Mouse (Mus musculus): ENCODE results near the gene F2rl2. TPM values are rescaled to one million over a fixed set of nuclear protein-coding genes. Genes with fewer than 3 reads are reported as not detected.

Gene F2rl2
- total RNA-seq, 4 experiments from 2014 or later, result 0.19 to 0.32 TPM; not detected in 2

DNA sequence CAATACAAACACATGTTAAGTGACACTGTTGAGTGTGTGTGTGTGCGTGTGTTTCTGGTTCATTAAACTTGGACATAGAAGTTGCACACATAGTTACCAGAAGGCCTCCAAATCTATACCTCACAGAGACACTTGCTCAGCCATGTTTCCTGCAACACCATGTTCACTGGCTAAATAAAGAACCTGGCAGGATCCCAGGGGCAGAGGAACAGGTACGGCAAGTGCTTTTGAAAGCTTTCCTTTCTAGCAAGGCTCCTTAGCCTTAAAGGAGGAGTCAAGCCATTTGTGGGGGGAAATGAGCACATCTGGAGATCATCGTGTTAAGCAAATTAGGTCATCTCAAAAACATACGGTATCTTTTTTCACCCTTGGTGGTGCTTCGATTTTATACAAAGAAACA, 6.7 kb downstream of the F2rl2 start:
- no peak for DNase-seq (ENCODE audit: low spot score)

DNA sequence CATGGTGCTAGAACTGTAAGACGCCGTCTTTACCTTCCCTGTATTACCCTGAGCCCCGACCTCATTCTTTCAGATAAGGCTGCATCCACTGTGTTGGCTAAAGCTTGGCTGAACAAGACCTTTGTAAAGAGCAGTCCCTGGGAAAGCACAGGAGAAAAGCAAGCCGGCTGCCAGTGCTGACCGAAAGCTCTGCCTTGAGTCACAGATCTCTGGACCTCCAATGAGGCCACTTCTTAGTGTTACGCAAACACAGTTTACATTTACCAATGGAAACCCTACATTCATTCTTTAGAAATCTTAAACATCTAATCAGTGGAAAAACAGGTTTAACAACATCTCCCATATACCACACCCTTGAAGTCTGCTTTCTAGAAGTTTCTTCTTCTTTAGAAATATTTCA, 8.9 kb downstream of the F2rl2 start:
- DNase-seq (ENCODE audit: low spot score), result no peak

DNA sequence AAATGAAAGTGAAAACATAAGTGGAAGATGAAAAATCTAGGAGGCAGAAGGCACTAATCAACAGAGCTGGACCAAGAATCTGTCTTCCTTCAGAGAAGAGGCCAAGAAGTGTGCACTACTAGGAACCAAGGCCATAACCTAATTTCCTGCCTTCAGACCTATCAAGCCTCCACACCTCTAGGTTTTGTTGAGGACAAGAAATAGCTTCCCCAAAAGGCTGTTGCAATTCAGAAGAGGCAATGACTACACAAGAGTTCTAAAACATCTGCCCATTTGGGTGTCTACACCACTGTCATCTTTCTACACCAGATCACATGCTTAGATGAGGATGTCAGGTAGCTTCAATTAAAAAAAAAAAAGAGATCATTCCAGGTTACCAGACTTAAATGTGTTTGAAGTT, 15.4 kb downstream of the F2rl2 start:
- DNase-seq (ENCODE audit: low spot score), result no peak

DNA sequence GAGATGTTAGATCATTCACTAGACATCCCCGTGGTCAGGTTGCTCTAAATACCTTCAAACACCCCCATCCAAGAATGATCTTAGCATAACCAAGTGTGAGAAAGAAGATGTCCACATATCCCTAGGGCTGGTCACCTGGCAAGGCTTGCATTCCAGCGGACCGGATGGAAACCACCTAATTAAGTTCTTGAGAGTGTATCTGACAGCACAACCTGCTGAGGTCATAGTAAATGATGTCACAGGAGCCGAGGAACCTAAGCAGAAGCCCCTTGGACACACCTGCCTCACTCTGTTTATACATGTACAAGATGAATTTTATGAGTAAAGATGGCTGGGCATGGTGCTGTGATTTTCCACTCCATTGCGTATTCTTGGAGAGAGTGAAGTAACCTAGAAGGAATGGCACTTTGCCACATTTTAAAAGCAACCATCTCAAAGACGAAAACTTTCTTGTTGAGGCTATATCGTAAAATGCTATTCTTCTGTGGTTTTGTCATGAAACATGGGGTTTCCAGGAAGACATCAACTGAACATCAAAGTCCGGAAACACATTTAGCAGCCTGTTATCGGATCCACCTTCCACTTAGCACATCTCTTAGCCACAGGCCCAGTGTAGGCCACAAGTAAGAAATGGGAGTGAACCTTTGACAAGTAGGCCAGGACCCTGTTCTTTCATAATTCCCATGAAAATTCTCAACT, 16.1 kb downstream of the F2rl2 start:
- DNase-seq (ENCODE audit: low spot score), result no peak

DNA sequence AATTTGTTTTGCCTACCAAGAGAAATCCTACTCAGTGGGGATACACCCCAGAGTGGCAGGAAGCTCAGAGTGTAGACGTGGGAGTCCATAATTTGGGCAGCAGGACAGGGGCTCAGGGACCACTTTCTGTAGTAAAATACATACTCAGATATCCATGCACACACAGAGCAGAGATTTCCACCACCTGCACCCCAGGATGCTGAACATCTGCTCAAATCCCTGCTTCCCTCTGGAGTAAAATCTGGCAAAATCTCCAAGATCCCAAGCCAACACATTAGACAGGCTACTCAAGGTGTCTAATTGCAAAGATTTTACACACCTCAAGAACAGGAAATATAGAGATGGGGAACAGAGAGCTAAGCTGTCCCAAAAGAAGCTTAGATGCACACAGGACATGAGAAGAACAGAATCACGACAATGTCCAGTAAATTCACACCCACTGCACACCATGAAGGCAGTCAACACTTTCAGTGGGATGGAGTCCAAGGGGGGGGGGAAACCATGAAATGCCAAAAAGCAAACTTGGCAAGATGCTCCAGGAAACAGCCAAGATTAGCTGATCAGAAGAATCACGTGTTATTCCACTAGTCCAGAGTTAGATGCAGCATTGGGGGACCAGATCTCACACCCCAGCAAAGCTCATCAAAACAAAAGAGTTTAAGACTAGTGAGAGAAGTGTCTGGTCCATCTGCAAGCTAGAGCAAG, 17.8 kb downstream of the F2rl2 start:
- DNase-seq (ENCODE audit: low spot score), result no peak

DNA sequence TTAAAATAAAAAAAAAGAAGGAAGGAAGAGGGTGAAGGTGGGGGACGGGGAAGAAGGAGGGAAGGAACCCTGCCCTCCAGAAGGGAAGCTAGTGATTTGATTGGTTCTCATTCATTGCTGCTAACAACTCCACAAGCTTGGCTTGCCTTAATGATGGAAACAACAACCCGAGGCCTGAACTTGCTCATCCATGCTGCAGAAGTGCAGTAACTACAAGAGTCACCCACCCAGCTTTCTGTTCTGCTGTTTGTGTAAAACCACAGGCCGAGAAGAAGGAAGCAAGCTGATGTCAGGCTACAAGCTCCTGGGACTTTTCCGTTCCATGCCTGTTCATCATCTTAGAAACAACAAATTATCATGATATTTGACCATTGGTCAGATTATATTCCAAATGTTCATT, 18.7 kb downstream of the F2rl2 start:
- no peak for DNase-seq (ENCODE audit: low spot score)

DNA sequence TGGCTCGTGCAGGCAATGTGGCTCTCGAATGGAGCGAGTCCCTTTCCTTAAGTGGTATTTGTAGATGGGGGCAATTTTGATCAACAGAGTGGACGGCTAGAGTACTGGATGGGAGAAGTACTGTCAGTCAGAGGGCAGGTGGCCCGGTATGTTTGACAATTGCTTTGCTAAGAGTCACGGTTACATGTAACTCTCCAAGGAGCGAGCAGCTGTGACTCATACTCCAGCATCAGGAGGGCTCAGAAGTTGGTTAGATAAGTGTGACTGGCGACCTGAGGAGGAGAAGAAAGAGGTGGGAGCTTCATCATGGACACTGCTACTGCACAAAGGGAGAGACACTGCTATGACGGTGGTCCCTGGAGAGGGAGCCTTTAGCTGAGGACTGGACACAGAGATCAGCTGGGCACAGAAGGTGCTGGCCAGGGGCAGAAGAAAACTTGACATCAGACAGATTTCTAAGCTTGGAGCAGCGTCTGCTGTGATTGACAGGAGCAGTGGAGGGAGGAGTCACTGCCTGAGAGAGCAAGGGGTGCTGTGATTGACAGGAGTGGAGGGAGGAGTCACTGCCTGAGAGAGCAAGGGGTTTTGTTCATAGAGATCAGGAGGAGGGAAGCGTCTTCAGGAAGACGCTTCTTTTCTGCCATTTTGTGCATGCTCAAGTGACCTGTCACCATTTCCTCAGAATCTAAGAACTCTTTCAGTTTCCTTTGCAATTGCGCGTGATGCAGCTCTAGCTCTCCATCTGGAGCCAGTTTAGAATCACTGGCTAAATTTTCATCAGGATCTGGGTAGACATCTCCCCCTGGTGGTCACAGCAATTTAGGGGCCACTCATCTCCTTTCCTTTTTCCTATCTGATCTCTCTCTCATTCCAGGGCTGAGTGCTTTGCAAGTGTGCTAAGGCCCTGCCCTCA, 22.9 kb downstream of the F2rl2 start:
- DNase-seq (ENCODE audit: low spot score), result peak; percentile 68

DNA sequence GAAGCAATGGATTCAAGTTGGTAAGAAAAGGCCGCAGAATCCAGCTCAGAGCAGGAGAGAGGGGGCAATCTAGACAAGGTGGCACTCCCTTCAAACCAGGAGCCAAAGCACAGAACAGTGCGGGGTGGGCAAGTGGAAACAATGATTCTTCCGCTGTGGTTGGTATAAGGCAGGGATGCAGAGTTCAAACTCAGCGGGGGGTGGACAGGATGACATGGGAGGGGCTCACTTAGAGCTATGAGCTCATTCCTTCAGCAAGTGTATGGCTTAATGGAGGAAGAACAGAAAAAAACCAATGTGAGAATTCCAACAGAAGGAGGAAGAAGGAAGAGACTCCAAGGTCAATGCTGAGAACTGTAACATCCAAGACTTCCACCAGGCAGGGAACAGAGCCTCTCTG, 33.8 kb downstream of the F2rl2 start:
- no peak for DNase-seq (ENCODE audit: low spot score)

DNA sequence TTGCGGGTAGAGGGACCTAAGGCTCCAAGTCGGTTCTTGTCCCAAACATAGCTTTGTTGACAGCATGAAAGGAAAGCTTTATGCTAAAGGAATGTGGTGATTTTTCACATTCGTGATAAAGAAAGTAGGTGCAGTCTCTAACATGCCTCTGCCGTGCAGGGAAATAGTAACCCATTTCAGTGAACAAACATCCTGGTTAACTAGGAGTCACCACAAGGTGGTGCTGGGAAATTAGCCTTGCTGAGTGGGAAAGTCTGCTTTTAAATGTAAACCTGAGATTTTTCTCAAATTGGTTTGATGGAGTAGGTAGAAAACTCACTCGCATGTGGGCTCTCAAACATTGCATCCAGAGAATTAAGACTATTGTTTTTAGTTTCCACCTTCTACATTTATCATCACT, 43.0 kb downstream of the F2rl2 start:
- no peak for DNase-seq (ENCODE audit: low spot score)

DNA sequence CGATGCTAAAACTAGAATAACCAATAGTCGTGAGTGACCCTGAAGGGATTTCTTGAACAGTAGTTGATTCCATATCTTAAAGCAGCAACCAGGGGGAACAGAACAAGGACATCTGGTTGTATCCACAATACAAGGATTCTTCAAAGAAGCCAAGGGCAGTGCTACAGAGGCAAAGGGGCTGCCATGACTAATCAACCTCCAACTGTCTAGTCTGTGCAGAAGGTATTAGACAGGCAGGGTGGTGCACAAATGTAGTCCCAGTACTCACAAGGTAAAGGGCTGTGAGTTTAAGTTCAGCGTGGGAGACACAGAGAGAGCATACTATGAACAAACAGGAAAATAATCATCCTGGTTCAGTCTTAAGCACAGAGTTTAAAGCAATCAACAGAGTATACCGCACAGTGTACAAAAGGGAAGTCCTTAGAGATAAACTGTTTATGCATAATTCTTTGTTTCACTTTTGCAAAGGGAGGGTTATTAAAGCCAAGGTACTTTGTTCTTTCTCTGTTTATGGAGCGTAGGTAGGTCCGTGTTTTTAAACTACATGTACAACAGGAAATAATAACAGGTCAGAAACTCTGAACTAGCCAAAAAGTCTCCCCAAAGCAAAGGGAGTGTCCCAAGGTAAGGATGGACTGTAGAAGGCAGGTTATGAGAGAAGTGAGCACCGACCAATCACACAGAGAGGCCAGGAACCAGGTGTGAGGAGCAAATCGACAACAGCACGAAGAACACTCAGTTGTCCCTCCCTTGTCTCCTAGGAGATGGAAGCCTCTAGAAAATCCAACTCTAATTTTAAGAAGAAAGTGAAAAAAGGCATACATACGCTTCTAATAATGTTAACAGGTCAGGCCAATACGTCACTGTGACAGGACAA, 45.4 kb downstream of the F2rl2 start:
- DNase-seq (ENCODE audit: low spot score), result no peak

DNA sequence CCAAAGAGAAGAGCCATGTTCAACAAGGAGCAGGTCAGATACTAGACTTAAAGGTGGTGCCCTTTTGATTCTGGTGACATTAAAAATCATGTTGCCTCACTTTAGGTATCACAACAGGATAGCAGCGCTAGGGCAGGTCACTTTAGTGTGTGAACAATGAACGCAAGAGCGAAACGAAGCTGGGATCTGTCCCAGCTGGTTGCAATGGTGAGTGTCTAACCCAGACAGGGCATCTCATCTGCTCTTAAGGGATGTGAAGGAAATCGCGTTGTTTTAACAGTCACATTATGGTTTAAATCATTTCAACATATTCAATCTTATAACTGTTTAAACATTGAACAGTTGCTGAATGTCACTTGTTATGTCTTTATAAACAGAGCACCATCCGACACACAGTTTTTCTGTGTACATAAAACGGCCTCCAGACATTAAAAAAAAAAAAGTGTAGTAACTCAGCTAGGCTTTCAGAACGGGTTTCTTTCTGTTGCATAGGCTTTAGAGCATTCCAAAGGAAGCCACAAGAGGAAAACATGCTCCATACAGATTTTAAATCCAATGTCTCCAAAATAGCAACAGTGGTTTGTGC, 46.3 kb downstream of the F2rl2 start:
- DNase-seq (ENCODE audit: low spot score), result no peak

DNA sequence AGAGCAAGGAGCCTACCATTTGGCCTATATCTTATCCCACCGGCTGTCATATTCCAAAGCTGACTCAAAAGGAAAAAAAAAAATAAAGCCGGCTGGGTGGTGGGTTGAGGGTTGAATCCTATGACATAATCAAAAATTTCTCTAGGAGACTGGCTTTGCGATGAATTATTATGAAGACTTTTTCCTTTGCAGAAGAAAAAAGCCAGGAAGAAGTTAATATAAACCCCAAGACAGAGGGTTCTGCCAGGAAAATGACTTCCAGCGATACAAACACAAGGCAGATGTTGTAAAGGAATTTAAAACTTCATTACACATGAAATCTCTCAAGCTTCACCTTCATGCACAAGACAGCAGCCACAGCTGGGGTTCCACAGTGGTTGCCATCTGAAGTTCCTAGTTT, 48.8 kb downstream of the F2rl2 start:
- no peak for DNase-seq (ENCODE audit: low spot score)

DNA sequence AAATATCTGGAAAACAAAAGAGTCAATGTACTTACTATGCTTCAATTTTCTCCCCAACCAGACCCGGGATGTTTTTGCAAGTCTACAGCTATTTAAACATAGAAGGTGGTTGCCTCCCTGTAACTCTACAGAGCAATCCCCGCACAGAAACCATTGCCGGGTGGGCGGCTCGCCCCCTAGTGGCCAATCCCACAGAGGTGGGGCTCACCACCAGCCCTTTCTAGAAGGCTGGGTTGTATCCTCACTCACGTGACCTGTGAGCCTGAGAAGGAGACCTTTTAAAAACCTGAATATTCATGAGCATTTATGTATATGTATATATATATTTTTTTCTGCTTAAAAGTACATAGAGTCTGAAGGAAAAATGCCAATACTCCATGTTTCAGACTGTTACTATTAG, 49.9 kb downstream of the F2rl2 start:
- peak; percentile 11 for DNase-seq (ENCODE audit: low spot score)

DNA sequence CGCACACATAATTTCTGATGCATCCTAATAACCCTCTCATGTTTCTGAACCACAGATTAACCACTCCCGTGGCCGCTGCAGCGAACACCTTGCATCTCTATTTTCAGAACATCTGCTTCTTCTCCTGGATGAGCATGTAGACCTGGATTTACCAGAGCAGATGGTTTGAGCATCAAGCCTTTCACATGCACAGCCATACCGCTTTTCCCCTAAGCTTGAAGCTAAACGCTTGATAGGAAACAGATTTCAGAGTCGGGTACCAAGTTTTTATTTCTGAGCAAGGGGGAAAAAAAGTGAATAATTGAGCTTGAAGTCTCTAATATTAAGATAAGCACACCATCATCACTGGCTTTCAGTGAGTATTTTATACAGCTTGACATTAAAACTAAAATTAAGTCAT, 50.4 kb downstream of the F2rl2 start:
- DNase-seq (ENCODE audit: low spot score), result no peak

DNA sequence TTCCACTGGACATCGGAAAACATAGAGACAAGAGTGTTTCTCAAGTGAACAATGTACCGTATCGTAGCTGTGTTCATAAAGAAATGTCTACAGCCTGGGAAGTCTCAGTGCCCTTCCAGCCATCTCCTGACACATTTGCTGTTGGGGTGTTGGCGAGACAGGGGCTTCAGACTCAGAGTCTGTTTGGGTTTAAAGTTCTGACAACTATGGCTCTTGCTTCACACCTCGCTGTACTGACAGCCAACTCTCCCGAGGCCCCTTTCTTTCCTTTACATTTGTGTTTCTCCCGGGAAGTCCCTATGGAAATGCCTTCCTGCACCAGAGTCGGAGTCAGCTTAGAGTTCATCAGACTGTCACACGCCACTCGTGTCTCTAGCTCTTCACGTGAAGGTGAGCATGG, 50.9 kb downstream of the F2rl2 start:
- no peak for DNase-seq (ENCODE audit: low spot score)

Other genes starting within 250 kb of the F2rl2 start
- not detected for gene S100z, start 218.1 kb upstream of the F2rl2 start, total RNA-seq (2022)
- gene F2rl1, start 171.6 kb upstream of the F2rl2 start, total RNA-seq (2022), result under 1 TPM; 0.31 to 0.72 (median 0.66) TPM
- 10 to 100 TPM; 19.6 to 24.5 (median 21.5) TPM for gene F2r, start 78.4 kb upstream of the F2rl2 start, total RNA-seq (2022)
- gene Iqgap2, start 195.1 kb downstream of the F2rl2 start, total RNA-seq (2022), result 1 to 10 TPM; 2.5 to 4.9 (median 4.0) TPM